Mouse (Mus musculus) heart, adult 2 months (tissue): ENCODE results near the gene Fam180a. TPM values are rescaled to one million over a fixed set of nuclear protein-coding genes. Genes with fewer than 3 reads are reported as not detected.
A peak's percentile ranks its signal among the peaks of the same experiment; 100 is the strongest.
"Not testable (repeated sequence)": the region's sequence is repeated elsewhere in the genome, so short reads cannot be mapped to it uniquely, and the experiment has no call there.

ENCODE experiments used
- DNase-seq, 2 experiments: peaks; one replicate each; pipeline ENCODE4 v3.0.0; 2021
- H3K27ac ChIP-seq: fragments of 200-600 bp; 2 replicates; pipeline ENCODE4 v1.8.1; 2022
- H3K27me3 ChIP-seq: fragments of 200-500 bp; 2 replicates; pipeline ENCODE4 v1.6.1; 2012; ENCODE audit warnings: mild to moderate bottlenecking, low read length, inconsistent platforms, mixed read lengths; ENCODE audit not compliant: control insufficient read depth, insufficient read depth
- H3K36me3 ChIP-seq: fragments of 200-500 bp; 2 replicates; pipeline ENCODE4 v1.6.1; 2012; ENCODE audit warnings: low read length, inconsistent platforms; ENCODE audit not compliant: control insufficient read depth, insufficient read depth
- H3K4me1 ChIP-seq: fragments of 200-500 bp; 2 replicates; pipeline ENCODE4 v1.6.1; 2011; ENCODE audit warnings: low read length; ENCODE audit not compliant: control insufficient read depth, insufficient read depth
- H3K4me3 ChIP-seq: fragments of 200-600 bp; 2 replicates; pipeline ENCODE4 v1.8.1; 2022
- H3K79me2 ChIP-seq: fragments of 200-500 bp; replicated peaks from 2 replicates; pipeline ENCODE4 v1.6.1; 2012; ENCODE audit warnings: mild to moderate bottlenecking, inconsistent platforms, low read length, moderate library complexity, mixed read lengths; ENCODE audit not compliant: control insufficient read depth, insufficient read depth
- H3K9ac ChIP-seq: fragments of 200-500 bp; 2 replicates; pipeline ENCODE4 v1.6.1; 2012; ENCODE audit warnings: low read depth, mild to moderate bottlenecking, control low read depth, inconsistent platforms, low read length, mixed read lengths
- CTCF ChIP-seq: fragments of 200-600 bp; IDR thresholded peaks from 2 replicates; pipeline ENCODE4 v1.8.1; 2022; ENCODE audit warnings: antibody characterized with exemption, mild to moderate bottlenecking, moderate library complexity
- EP300 ChIP-seq: fragments of 200-500 bp; IDR thresholded peaks from 2 replicates; pipeline ENCODE4 v1.6.1; 2011; ENCODE audit warnings: low read depth, low read length, control low read depth; ENCODE audit not compliant: insufficient read depth
- POLR2A ChIP-seq: fragments of 200-500 bp; IDR thresholded peaks from 2 replicates; pipeline ENCODE4 v1.6.1; 2011; ENCODE audit warnings: mild to moderate bottlenecking, low read depth, low read length, control low read depth; ENCODE audit not compliant: insufficient read depth
- WGBS: fragments of 180-500 bp; shearing (Covaris S2); methylation state at CpG from one replicate; pipeline ENCODE4 v1.1.7; 2018; 5-methylcytosine and 5-hydroxymethylcytosine counted together
- intact Hi-C: fragments of 180-260 bp; cut with DNase I; formaldehyde crosslinking; loops from one replicate; pipeline ENCODE4 v1.15.1; 2025
- long read RNA-seq: library from polyadenylated mRNA; stranded (forward); transcript quantifications from one replicate; pipeline ENCODE4 v2.0.0, GENCODE M21; 2021
- polyA plus RNA-seq: library from polyadenylated mRNA; depleted of rRNA; stranded (reverse); fragments of >200 nt; gene quantifications from 2 replicates; pipeline ENCODE4 v1.2.3, GENCODE M21; 2012; rRNA removed
- total RNA-seq, 2 experiments: library from RNA; stranded (reverse); gene quantifications; 2 replicates each; pipeline ENCODE4 v1.2.3; 2021

The Fam180a gene
- under 1 TPM; 0.34 to 0.41 TPM for total RNA-seq
- 0.16 and 0.23 TPM in 2 replicates for polyA plus RNA-seq
- long read RNA-seq, partial matches to known transcripts = 0 of 2 reads
- long read RNA-seq, other reads (novel, unspliced or antisense) = 0 of 2 reads

GRCm38 (mm10) chr6:35326111-35326515 is at the start of gene Fam180a:
Fam180a (minus strand) TSS chr6:35326141.
- Histone ChIP-seq H3K4me3 (no peak within 1 kb of the TSS), H3K36me3 (no peaks in the 10 kb centered on the region), H3K79me2 (no peaks in the 10 kb centered on the region), H3K9ac (no peak within 1 kb of the TSS), H3K27me3 (no peaks in the 10 kb centered on the region), H3K27ac (peak within 1 kb of the TSS; percentile 40), H3K4me1 (0 out of 2 replicates have a peak, but pooled peaks cover 3% of the 10 kb centered on the region)
- peak; percentile 57 to 71 for DNase-seq
- intact Hi-C loops = no loop called here
- 22% methylated on average over 9 of the region's 9 CpGs for WGBS
- TF ChIP-seq CTCF (no peak), POLR2A (no peak), EP300 (no peak)

- no peak for DNase-seq
- no peaks in the 10 kb centered on the region for H3K4me1 ChIP-seq
- WGBS = 89% methylated on average over 10 of the region's 10 CpGs
- intact Hi-C loops = no loop called here
- TF ChIP-seq EP300 (no peak), POLR2A (no peak), CTCF (no peak)
- no peak overlapping the region for H3K4me3 ChIP-seq
- H3K36me3 ChIP-seq = no peaks in the 10 kb centered on the region
- no peaks in the 10 kb centered on the region for H3K79me2 ChIP-seq
- no peak overlapping the region for H3K27ac ChIP-seq
- no peak overlapping the region for H3K9ac ChIP-seq
- H3K27me3 ChIP-seq = no peaks in the 10 kb centered on the region
Measured at GRCm38 (mm10) chr6:35374052-35374451, 48.1 kb upstream of the Fam180a start.

GRCm38 (mm10) chr6:35370356-35370755 is 44.4 kb upstream of the Fam180a start:
- Histone ChIP-seq H3K27me3 (no peaks in the 10 kb centered on the region), H3K4me1 (no peaks in the 10 kb centered on the region), H3K4me3 (no peak overlapping the region), H3K79me2 (no peaks in the 10 kb centered on the region), H3K9ac (no peak overlapping the region), H3K36me3 (no peaks in the 10 kb centered on the region), H3K27ac (no peak overlapping the region)
- intact Hi-C loops = no loop called here
- WGBS = 93% methylated on average over 7 of the region's 7 CpGs
- TF ChIP-seq POLR2A (no peak), EP300 (no peak), CTCF (no peak)
- peak in 1 of 2 experiments; percentile 8 for DNase-seq

- not testable (repeated sequence) for H3K4me3 ChIP-seq, H3K27ac ChIP-seq, H3K79me2 ChIP-seq, H3K36me3 ChIP-seq, H3K27me3 ChIP-seq, H3K9ac ChIP-seq, H3K4me1 ChIP-seq
- intact Hi-C loops = loop anchor here (10.0 kb wide), 1 partner anchor 75 kb away; no protein-coding TSS in a partner anchor
- 78% methylated on average over 17 of the region's 18 CpGs for WGBS
- peak in 1 of 2 experiments; percentile 8 for DNase-seq
Measured at GRCm38 (mm10) chr6:35369578-35370282, 43.8 kb upstream of the Fam180a start.

- H3K27me3 ChIP-seq = no peaks in the 10 kb centered on the region
- intact Hi-C loops = loop anchor here (10.0 kb wide), 1 partner anchor 68 kb away; no protein-coding TSS in a partner anchor
- peak overlapping the region; percentile 31 for H3K4me3 ChIP-seq
- H3K36me3 ChIP-seq = no peaks in the 10 kb centered on the region
- WGBS = 9% methylated on average over 9 of the region's 9 CpGs
- no peaks in the 10 kb centered on the region for H3K79me2 ChIP-seq
- no peak for TF ChIP-seq POLR2A
- TF ChIP-seq EP300 = no peak
- no peak for TF ChIP-seq CTCF
- H3K4me1 ChIP-seq = peaks cover 4% of the 10 kb centered on the region
- H3K9ac ChIP-seq = peak overlapping the region; percentile 49
- peak overlapping the region; percentile 61 for H3K27ac ChIP-seq
- DNase-seq = peak; percentile 63 to 73
Measured at GRCm38 (mm10) chr6:35362596-35362995, 36.7 kb upstream of the Fam180a start.

GRCm38 (mm10) chr6:35355320-35355719 is 29.4 kb upstream of the Fam180a start:
- Histone ChIP-seq H3K36me3 (no peaks in the 10 kb centered on the region), H3K27ac (no peak overlapping the region), H3K4me1 (no peaks in the 10 kb centered on the region), H3K9ac (no peak overlapping the region), H3K27me3 (no peaks in the 10 kb centered on the region), H3K4me3 (no peak overlapping the region), H3K79me2 (no peaks in the 10 kb centered on the region)
- no peak for DNase-seq
- 96% methylated on average over 3 of the region's 3 CpGs for WGBS
- intact Hi-C loops = no loop called here
- TF ChIP-seq CTCF = no peak
- TF ChIP-seq POLR2A = no peak
- TF ChIP-seq EP300 = no peak
